Mouse (Mus musculus) thymus, postnatal 0 days (tissue): Measurements from ENCODE around the gene Spns1. TPM values are rescaled to one million over a fixed set of nuclear protein-coding genes. Genes with fewer than 3 reads are reported as not detected.
A peak's percentile ranks its signal among the peaks of the same experiment; 100 is the strongest.

ENCODE experiments used
- DNase-seq: peaks from one replicate; pipeline ENCODE4 v3.0.0-alpha.2; 2015; ENCODE audit warnings: low spot score
- polyA plus RNA-seq: library from polyadenylated mRNA; unstranded; fragments of >200 nt; fragmentation: Nextera tagmentation; extraction: Ambion mirVana; gene quantifications from 2 replicates; pipeline ENCODE4 v1.2.1, GENCODE M21; 2015

Spns1 gene
- polyA plus RNA-seq, 1 experiment from 2014 or later, result 43.3 TPM

DNA sequence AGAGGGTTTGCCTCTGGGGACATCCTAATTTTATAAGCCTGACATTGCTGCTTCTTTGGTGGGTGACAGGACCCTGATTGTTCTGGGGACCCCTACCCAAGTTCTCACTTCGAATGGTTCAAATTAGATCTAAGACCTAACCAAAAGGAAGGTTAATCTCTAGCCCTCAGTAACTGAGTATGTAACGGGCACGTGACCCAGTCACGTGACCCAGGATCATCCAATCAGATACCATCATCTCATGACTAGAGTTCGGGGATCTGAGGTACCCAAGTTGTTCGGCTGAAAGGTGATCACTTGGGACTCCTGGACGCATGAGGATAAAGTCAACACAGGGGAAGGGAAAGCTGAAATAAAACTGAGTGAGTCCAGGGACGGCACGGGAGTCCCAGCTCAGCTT, 4.2 kb downstream of the Spns1 start:
- DNase-seq, result no peak

DNA sequence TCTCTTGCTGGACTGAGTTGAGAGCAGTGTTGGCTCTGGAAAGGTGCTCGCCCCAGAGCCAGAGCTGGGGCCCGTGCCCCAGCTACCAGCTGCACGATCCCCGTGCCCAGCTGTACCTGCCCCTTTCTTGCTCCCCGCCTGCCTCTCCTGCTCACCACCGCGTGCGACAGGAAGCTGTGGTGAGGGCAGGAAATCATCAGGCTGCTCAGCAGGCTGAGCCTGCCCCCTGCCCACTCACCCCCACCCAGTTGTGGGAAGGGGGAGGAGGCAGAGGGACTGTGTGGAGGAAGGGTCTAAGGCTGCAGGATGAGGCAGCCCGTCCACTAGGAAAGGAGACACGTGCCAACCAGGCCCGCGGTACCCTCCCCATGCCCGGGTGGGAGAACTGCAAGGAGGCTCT, 7.9 kb downstream of the Spns1 start, which contains the start of gene Lat:
Gene Lat, minus strand, starts transcription at position 178 of the 400 bp plus-strand sequence.
- peak; percentile 94 for DNase-seq

DNA sequence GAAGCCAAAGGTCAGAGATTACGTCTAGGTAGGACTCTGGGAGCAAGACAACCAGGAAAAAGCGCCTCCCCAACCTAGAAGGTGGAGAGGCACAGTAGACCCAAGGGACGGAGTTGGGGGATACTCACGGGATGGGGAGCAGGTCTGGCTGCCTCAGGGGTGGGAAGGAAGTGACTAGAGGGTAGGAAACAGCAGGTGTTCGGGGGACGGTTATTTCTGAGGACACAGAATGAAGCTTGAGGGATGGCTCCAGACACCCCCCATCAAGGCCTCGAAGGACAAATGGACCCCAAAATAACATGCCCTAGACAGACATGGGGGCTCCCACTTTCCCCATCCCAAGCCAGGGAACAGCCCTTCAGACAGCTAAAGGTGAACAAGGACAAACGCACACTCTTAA, 8.9 kb downstream of the Spns1 start:
- DNase-seq, result peak; percentile 47

DNA sequence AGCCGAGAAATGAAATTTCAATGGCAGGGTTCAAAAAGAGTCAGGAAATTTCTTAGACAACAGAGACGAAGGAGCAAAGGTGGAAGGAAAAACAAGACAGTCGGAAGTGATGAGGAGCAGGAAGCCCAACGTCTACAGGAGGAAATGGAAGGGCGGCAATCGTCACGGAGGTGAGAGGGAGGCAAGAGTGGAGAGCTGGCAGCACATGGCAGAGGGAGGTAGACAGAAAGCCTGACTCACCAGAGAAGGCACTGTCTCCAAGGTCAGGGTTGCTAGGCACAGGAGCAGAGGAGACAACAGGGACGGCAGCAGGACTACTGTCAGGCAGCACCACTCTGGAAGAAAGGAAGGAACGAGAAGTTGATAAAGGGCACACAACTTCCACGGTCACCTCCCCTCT, 9.6 kb downstream of the Spns1 start:
- no peak for DNase-seq

DNA sequence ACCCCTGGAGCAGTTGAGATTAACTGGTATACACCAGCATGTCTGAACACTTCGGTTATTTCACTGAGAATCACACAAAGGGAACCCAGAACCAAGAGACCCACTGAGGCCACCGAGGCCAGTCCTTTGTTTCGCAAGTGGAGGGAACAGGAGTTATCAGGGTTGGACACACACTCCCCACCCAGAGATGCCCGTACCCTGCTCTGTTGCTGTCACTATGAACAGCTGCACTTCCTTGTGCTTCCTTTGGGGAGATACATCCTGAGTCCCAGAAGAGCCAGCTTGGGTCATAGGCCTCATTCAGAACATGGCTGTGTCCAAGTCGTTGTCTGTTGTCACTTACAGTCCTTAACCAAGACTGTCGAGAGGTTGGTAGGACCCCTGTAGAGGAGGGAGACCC, 14.2 kb downstream of the Spns1 start:
- no peak for DNase-seq

DNA sequence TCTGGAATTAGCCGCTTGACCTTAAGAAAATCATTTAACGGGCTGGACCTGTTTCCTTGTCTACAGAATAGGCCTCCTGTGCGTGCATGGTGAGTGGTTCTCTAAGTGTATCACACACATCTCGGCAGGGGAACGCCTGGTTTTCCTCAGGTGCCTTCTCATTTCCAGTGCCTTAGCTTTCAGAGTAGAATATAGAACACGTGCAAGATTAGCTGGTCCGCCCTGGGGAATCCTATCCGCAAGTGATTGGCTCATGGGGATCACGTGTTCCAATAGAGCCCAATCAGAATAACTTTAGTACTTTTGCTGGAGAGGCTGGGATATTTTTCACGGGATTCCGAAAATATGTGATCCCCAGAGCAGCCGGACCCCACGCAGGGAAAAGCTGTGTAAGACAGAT, 18.2 kb downstream of the Spns1 start:
- DNase-seq, result no peak

- DNase-seq, result peak; percentile 19
Observed at GRCm38 (mm10) chr7:126358413-126358812, 18.8 kb downstream of the Spns1 start.

DNA sequence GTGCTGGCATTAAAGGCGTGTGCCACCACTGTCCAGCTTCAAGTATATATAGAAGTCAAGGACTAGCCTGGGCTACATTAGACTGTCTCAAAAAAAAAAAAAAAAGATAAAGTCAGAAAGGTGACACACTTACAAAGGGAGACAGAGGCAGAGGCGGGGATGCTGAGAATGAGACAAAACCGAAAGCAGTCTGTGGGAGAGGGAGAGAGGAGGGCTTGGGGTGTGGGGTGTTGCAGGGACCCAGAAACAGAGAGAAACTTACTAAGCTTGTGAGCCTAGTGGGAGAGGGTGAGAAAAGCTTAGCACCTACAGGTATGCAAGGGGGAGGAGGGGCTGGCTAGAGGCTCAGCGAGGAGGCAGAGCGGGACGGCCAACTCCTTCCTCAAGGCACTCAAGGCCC, 19.4 kb downstream of the Spns1 start:
- DNase-seq, result no peak

DNA sequence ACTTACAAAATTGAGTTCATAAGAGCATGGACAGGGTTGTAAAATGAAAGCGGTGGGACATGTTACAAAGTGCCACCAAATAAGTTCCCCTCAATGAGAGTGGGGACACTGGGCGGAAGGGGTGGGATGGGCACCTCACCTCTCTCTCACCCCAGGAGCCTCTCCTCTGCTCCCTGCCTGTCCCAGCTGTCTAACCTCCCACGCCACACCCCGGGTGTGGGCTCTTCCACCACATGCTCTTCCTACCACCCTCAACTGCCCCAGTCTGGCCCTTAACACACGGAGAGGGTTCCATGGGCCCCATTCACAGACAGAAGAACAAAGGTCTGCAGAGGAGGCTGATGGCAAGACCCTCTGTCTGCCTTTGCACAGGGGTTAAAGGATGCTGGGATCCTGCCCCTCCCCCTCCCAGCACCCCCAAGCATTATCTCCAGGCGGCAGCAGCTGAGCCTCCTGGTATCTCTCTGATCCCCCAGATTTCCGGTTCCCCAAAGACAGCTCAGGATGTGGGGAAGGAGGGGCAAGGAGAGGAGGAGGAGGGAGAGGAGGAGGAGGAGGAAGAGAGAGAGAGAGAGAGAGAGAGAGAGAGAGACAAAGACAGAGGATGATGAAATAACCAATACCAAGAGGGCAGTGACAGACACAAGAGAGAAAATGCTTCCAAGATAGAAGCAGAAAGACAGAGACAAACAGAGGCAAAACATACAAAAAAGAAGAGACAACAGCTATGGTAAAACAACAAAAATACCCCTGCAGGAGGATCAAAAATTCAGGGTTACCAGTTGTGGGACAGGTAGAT, 20.3 kb downstream of the Spns1 start:
- DNase-seq, result peak; percentile 59

DNA sequence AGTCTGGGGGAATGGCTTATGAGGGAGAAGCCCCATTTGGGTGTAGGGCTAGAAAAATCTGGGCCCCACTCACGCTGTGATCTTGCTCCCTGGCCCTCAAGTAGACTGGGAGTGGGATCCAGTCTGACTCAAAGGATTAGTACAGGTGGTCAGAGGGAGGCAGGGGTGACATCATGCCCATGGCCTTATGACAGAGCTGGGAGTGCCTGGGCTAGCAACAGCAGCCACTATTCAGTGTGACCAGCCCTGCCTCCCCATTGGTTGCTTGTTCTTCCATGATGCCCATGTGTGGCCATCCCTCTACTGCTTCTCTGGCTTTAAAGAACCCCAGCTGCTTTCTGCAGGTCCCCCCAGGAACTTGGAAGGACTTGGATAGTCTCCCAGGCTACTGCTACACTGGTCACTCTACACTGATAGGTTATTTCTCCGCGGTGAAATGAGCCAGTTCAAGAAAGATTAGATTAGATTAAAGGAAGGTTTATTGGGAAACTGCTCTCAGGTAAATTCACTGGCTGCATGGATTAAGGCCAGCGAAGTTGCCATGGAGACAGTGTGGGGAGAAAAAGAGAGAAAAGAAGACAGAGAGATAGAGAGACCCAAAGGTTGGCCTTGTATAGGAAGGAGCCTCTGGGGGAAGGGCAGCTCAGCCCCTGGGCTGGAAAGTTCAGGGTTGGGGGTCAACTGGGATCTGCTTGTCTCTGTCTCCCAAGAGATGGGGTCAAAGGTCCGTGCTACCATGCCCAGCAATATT, 21.2 kb downstream of the Spns1 start:
- no peak for DNase-seq

DNA sequence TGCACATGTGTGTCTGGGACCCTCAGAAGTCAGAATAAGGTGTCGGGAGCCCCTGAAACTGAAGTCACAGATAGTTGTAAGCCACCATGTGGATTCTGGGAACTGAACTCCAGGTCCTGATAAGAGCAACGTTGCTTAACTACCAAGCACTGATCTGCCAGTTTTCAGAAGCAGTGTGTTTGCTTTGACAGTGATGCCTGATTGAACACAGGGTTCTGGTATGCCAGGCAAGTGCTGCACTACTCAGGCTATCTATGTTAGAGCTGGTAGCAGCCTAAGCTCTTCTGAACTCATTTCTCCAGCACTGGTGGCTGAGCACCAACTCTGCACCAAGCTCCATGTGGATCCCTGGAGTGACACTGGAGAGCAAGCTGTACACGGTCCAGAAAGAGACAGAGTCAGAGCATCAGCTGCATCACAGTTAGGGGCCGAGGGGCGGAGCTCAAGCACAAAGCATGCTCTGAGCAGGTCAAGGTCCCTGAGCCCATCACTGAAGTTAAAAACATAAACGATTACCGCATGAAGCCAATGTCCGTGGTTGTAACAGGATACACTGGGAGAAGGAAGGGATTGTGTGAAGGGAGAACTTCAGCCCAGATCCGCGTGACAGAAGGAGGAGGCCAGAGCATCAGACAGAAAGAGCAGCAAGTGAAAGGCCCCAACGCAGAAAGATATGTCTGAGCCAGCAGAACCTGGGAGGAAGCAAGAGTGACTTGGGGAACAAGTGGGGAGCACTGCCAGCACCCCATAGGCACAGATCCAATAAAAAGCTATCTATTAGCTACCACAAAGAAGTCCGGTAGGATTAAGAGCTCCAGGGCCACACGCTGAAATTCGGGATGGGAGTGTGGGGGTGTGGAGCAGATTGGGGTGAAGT, 22.3 kb downstream of the Spns1 start:
- DNase-seq, result no peak

GRCm38 (mm10) chr7:126353994-126354365, 23.3 kb downstream of the Spns1 start:
- DNase-seq, result no peak

- DNase-seq, result no peak
Observed at GRCm38 (mm10) chr7:126353251-126353993, 23.8 kb downstream of the Spns1 start.

- no peak for DNase-seq
Observed at GRCm38 (mm10) chr7:126351419-126351951, 25.8 kb downstream of the Spns1 start.

GRCm38 (mm10) chr7:126350748-126351418, 26.4 kb downstream of the Spns1 start:
- no peak for DNase-seq

- DNase-seq, result no peak
Observed at GRCm38 (mm10) chr7:126348293-126348692, 29.0 kb downstream of the Spns1 start.

- DNase-seq, result no peak
Observed at GRCm38 (mm10) chr7:126347098-126347497, 30.2 kb downstream of the Spns1 start.

GRCm38 (mm10) chr7:126345969-126346368, 31.3 kb downstream of the Spns1 start:
- DNase-seq, result no peak

DNA sequence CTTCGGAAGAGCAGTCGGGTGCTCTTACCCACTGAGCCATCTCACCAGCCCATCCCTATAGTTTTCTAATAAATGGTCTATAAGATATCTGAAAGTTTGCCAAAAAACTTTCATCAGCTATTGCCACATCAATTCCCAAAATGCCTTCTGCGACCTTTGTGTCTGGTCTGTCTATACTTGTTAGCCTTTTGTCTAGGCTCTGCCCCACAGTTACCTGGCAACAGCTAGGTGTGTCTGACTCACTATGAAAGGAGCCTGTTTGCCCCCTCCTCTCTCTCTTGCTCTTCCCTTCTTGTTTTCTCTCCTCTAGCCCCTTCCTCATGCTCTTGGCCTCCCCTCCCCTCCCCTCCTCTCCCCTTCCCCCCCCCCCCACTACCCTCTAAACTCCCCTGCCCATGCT, 31.7 kb downstream of the Spns1 start:
- no peak for DNase-seq

DNA sequence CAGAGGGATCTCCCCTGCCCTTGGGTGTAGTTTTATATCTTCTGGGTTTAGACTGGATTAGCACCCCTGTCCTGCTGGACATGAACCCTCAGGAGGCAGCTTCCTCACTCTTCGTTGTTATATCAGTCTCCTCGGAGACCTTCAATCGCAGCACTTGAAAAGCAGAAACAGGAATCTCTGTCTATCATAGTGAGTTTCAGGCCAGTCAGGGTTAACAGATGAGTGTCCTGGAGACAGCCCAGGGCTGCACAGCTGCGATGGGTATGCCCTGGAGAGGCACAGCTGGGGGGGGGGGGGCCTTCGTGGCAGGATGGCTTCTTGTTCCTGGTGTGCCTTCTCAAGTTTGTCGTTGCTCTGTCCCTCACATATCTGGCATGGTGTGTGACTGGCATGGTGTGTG, 36.4 kb downstream of the Spns1 start:
- DNase-seq, result peak; percentile 63
